Mouse (Mus musculus) G1E-ER4 (cell line): ENCODE data around the gene Ddx19b. TPM values are rescaled to one million over a fixed set of nuclear protein-coding genes. Genes with fewer than 3 reads are reported as not detected.
A peak's percentile ranks its signal among the peaks of the same experiment; 100 is the strongest.

ENCODE experiments used
- GATA1 ChIP-seq: IDR thresholded peaks from one replicate; pipeline ENCODE4 v1.8.0; 2012; ENCODE audit warnings: low read length, inconsistent platforms
- polyA plus RNA-seq: library from polyadenylated mRNA; stranded (reverse); fragments of >175 nt; gene quantifications from 2 replicates; pipeline ENCODE4 v1.2.3, GENCODE M21; 2012

The Ddx19b gene
- polyA plus RNA-seq, 1 experiment: 4.3 TPM

- TF ChIP-seq GATA1: no peak
These were observed 17.1 kb upstream of the Ddx19b start for GRCm38 (mm10) chr8:111048694-111049093.

GRCm38 (mm10) chr8:111044003-111044734 lies 12.6 kb upstream of the Ddx19b start:
- TF ChIP-seq GATA1: no peak

GRCm38 (mm10) chr8:111042546-111042945 lies 11.0 kb upstream of the Ddx19b start:
- no peak for TF ChIP-seq GATA1

GRCm38 (mm10) chr8:111036591-111036990 lies 5.0 kb upstream of the Ddx19b start:
- TF ChIP-seq GATA1: no peak

- TF ChIP-seq GATA1: no peak
These were observed 2.7 kb upstream of the Ddx19b start for GRCm38 (mm10) chr8:111034276-111034675.

- TF ChIP-seq GATA1: no peak
These were observed 2.1 kb upstream of the Ddx19b start for GRCm38 (mm10) chr8:111033482-111034215.

- no peak for TF ChIP-seq GATA1
These were observed 1.4 kb upstream of the Ddx19b start, which contains the start of gene Aars for GRCm38 (mm10) chr8:111032916-111033315. TSS of gene Aars (plus strand) at chr8:111033144.

GRCm38 (mm10) chr8:111030045-111030444 lies 1.5 kb downstream of the Ddx19b start:
- TF ChIP-seq GATA1: no peak

GRCm38 (mm10) chr8:111029589-111029988 lies 2.0 kb downstream of the Ddx19b start:
- TF ChIP-seq GATA1: no peak

- no peak for TF ChIP-seq GATA1
These were observed 4.1 kb downstream of the Ddx19b start for GRCm38 (mm10) chr8:111027391-111027937.

- no peak for TF ChIP-seq GATA1
These were observed 33.7 kb downstream of the Ddx19b start, which contains the start of gene Ddx19a for GRCm38 (mm10) chr8:110997547-110998531. TSS of gene Ddx19a (minus strand) at chr8:110997800.

GRCm38 (mm10) chr8:110996641-110997430 lies 34.7 kb downstream of the Ddx19b start:
- no peak for TF ChIP-seq GATA1

GRCm38 (mm10) chr8:110990017-110990416 lies 41.5 kb downstream of the Ddx19b start:
- no peak for TF ChIP-seq GATA1

GRCm38 (mm10) chr8:110987805-110988744 lies 43.5 kb downstream of the Ddx19b start:
- TF ChIP-seq GATA1: peak; percentile 10
